Mouse (Mus musculus): ENCODE measurements around the gene Sik3. TPM values are rescaled to one million over a fixed set of nuclear protein-coding genes. Genes with fewer than 3 reads are reported as not detected.

The Sik3 gene
- total and polyA plus RNA-seq, 2 experiments, result 14.1 to 16.5 TPM

DNA sequence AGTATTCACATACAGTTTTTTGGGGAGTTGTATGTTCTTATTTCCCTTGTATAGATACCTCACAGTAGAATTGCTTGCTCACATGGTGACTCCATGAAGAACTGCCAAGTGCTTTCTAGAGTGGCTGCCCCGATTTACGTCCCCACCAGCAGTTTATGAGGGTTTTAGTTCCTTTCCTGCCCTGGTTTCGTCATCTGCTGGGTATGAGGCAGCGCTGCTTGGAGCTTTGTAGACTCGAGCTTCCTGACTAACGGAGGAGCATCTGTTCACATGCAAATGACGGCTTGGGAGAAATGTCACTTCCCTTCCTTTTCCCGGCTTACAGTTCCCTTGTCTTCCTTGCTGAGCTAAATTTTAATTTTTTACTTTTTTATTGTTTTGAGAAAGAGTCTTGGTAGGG, 15.4 kb downstream of the Sik3 start:
- TF ChIP-seq POLR2A (IDR thresholded peaks at IDR 0.05; ENCODE audit: extremely low read depth, insufficient read depth, low read length) (no peak), CTCF (IDR thresholded peaks at IDR 0.05; ENCODE audit: low read depth, low read length) (no peak)
- Histone ChIP-seq H3K4me1 (ENCODE audit: control insufficient read depth, insufficient read depth, low read length) (peaks cover 8% of the 10 kb centered on the region; the same call in 1 of the 2 replicates), H3K79me2 (ENCODE audit: control insufficient read depth, insufficient read depth, low read length) (peaks cover 38% of the 10 kb centered on the region; the same call in 1 of the 2 replicates), H3K27me3 (ENCODE audit: control insufficient read depth, insufficient read depth, low read length) (no peaks in the 10 kb centered on the region), H3K4me3 (ENCODE audit: insufficient read depth, low read depth, low read length) (no peak overlapping the region), H3K27ac (replicated peaks; ENCODE audit: insufficient read depth, low read depth, low read length) (no peak overlapping the region), H3K9ac (ENCODE audit: low read depth, low read length) (no peak overlapping the region), H3K36me3 (ENCODE audit: control insufficient read depth, insufficient read depth, low read length) (no peaks in the 10 kb centered on the region)
- DNase-seq (ENCODE audit: extremely low read depth, low read depth, low spot score), result no peak
- 57% methylated on average over 8 of the region's 8 CpGs for WGBS

- Histone ChIP-seq H3K4me3 (ENCODE audit: insufficient read depth, low read depth, low read length) (no peak overlapping the region), H3K27ac (replicated peaks; ENCODE audit: insufficient read depth, low read depth, low read length) (no peak overlapping the region), H3K36me3 (ENCODE audit: control insufficient read depth, insufficient read depth, low read length) (no peaks in the 10 kb centered on the region), H3K27me3 (ENCODE audit: control insufficient read depth, insufficient read depth, low read length) (no peaks in the 10 kb centered on the region), H3K9ac (ENCODE audit: low read depth, low read length) (no peak overlapping the region), H3K79me2 (ENCODE audit: control insufficient read depth, insufficient read depth, low read length) (peaks cover 31% of the 10 kb centered on the region; the same call in 1 of the 2 replicates), H3K4me1 (ENCODE audit: control insufficient read depth, insufficient read depth, low read length) (peaks cover 5% of the 10 kb centered on the region; the same call in 1 of the 2 replicates)
- WGBS, result 83% methylated on average over 6 of the region's 6 CpGs
- TF ChIP-seq CTCF (IDR thresholded peaks at IDR 0.05; ENCODE audit: low read depth, low read length), result no peak
- DNase-seq (ENCODE audit: extremely low read depth, low read depth, low spot score), result no peak
These were observed 16.9 kb downstream of the Sik3 start for GRCm38 (mm10) chr9:46029534-46029933.

GRCm38 (mm10) chr9:46030184-46030583, 17.6 kb downstream of the Sik3 start:
- Histone ChIP-seq H3K79me2 (ENCODE audit: control insufficient read depth, insufficient read depth, low read length) (peaks cover 31% of the 10 kb centered on the region), H3K27ac (replicated peaks; ENCODE audit: insufficient read depth, low read depth, low read length) (no peak overlapping the region), H3K4me3 (ENCODE audit: insufficient read depth, low read depth, low read length) (no peak overlapping the region), H3K36me3 (ENCODE audit: control insufficient read depth, insufficient read depth, low read length) (no peaks in the 10 kb centered on the region), H3K27me3 (ENCODE audit: control insufficient read depth, insufficient read depth, low read length) (no peaks in the 10 kb centered on the region), H3K4me1 (ENCODE audit: control insufficient read depth, insufficient read depth, low read length) (peaks cover 9% of the 10 kb centered on the region), H3K9ac (ENCODE audit: low read depth, low read length) (no peak overlapping the region)
- DNase-seq (ENCODE audit: extremely low read depth, low read depth, low spot score), result no peak
- WGBS, result 87% methylated on average over 5 of the region's 5 CpGs
- TF ChIP-seq CTCF (IDR thresholded peaks at IDR 0.05; ENCODE audit: low read depth, low read length) (no peak), POLR2A (IDR thresholded peaks at IDR 0.05; ENCODE audit: extremely low read depth, insufficient read depth, low read length) (no peak)

DNA sequence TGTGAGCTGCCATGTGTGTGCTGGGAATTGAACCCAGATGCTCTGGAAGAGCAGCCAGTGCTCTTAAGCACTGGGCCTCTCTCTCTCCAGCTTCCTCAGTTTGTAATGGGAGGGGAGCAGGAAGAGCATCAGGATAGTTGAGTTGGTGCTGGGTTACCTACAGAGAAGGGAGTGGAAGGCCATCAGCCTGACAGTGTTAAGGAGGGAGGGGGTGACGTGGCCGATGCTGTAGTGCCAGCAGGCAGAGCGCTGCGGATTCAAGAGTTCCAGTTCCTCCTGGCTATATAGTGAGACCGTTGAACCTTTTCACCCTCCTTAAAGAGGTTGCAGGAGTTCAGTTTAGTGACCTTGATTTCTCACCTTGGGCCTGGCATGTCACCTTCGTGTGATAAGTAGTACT, 18.3 kb downstream of the Sik3 start:
- TF ChIP-seq CTCF (IDR thresholded peaks at IDR 0.05; ENCODE audit: low read depth, low read length) (no peak), POLR2A (IDR thresholded peaks at IDR 0.05; ENCODE audit: extremely low read depth, insufficient read depth, low read length) (no peak)
- Histone ChIP-seq H3K27ac (replicated peaks; ENCODE audit: insufficient read depth, low read depth, low read length) (no peak overlapping the region), H3K79me2 (ENCODE audit: control insufficient read depth, insufficient read depth, low read length) (peaks cover 33% of the 10 kb centered on the region), H3K36me3 (ENCODE audit: control insufficient read depth, insufficient read depth, low read length) (no peaks in the 10 kb centered on the region), H3K4me1 (ENCODE audit: control insufficient read depth, insufficient read depth, low read length) (peaks cover 9% of the 10 kb centered on the region), H3K9ac (ENCODE audit: low read depth, low read length) (no peak overlapping the region), H3K27me3 (ENCODE audit: control insufficient read depth, insufficient read depth, low read length) (no peaks in the 10 kb centered on the region), H3K4me3 (ENCODE audit: insufficient read depth, low read depth, low read length) (no peak overlapping the region)
- no peak for DNase-seq (ENCODE audit: extremely low read depth, low read depth, low spot score)
- WGBS, result 75% methylated on average over 6 of the region's 6 CpGs

- Histone ChIP-seq H3K27me3 (ENCODE audit: control insufficient read depth, insufficient read depth, low read length) (no peaks in the 10 kb centered on the region), H3K36me3 (ENCODE audit: control insufficient read depth, insufficient read depth, low read length) (no peaks in the 10 kb centered on the region), H3K4me3 (ENCODE audit: insufficient read depth, low read depth, low read length) (no peak overlapping the region), H3K27ac (replicated peaks; ENCODE audit: insufficient read depth, low read depth, low read length) (no peak overlapping the region), H3K9ac (ENCODE audit: low read depth, low read length) (no peak overlapping the region), H3K79me2 (ENCODE audit: control insufficient read depth, insufficient read depth, low read length) (peaks cover 34% of the 10 kb centered on the region), H3K4me1 (ENCODE audit: control insufficient read depth, insufficient read depth, low read length) (peaks cover 9% of the 10 kb centered on the region)
- TF ChIP-seq POLR2A (IDR thresholded peaks at IDR 0.05; ENCODE audit: extremely low read depth, insufficient read depth, low read length) (no peak), CTCF (IDR thresholded peaks at IDR 0.05; ENCODE audit: low read depth, low read length) (no peak)
- 64% methylated on average over 6 of the region's 6 CpGs for WGBS
- no peak for DNase-seq (ENCODE audit: extremely low read depth, low read depth, low spot score)
These were observed 19.6 kb downstream of the Sik3 start for GRCm38 (mm10) chr9:46032190-46032589.

GRCm38 (mm10) chr9:46033058-46033457, 20.4 kb downstream of the Sik3 start:
- TF ChIP-seq POLR2A (IDR thresholded peaks at IDR 0.05; ENCODE audit: extremely low read depth, insufficient read depth, low read length) (no peak), CTCF (IDR thresholded peaks at IDR 0.05; ENCODE audit: low read depth, low read length) (no peak)
- 72% methylated on average over 1 of the region's 1 CpGs for WGBS
- H3K27me3 ChIP-seq (ENCODE audit: control insufficient read depth, insufficient read depth, low read length), result no peaks in the 10 kb centered on the region
- H3K4me1 ChIP-seq (ENCODE audit: control insufficient read depth, insufficient read depth, low read length), result peaks cover 7% of the 10 kb centered on the region
- no peaks in the 10 kb centered on the region for H3K36me3 ChIP-seq (ENCODE audit: control insufficient read depth, insufficient read depth, low read length)
- H3K4me3 ChIP-seq (ENCODE audit: insufficient read depth, low read depth, low read length), result no peak overlapping the region
- H3K27ac ChIP-seq (replicated peaks; ENCODE audit: insufficient read depth, low read depth, low read length), result no peak overlapping the region
- peaks cover 38% of the 10 kb centered on the region for H3K79me2 ChIP-seq (ENCODE audit: control insufficient read depth, insufficient read depth, low read length)
- H3K9ac ChIP-seq (ENCODE audit: low read depth, low read length), result no peak overlapping the region
- no peak for DNase-seq (ENCODE audit: extremely low read depth, low read depth, low spot score)
